Mouse (Mus musculus) mouse trophoblast stem cell (cell line): ENCODE measurements around the gene Fryl.

Source experiments
- in situ Hi-C, 2 experiments: fragments of 300-500 bp; cut with MseI, MboI; formaldehyde crosslinking; loops; 2 replicates in 1 of 2; 3 replicates in 1 of 2; pipeline ENCODE4 v1.15.1; 2025

The Fryl gene

GRCm38 (mm10) chr5:73194083-73194570, 62.3 kb downstream of the Fryl start:
- in situ Hi-C loops, result no loop called here

- in situ Hi-C loops, result no loop called here
Measured at GRCm38 (mm10) chr5:73193627-73194026, 62.8 kb downstream of the Fryl start.

GRCm38 (mm10) chr5:73192870-73193576, 63.4 kb downstream of the Fryl start:
- in situ Hi-C loops, result no loop called here

- in situ Hi-C loops, result no loop called here
Measured at GRCm38 (mm10) chr5:73191765-73192164, 64.7 kb downstream of the Fryl start.

GRCm38 (mm10) chr5:73190164-73190563, 66.3 kb downstream of the Fryl start:
- in situ Hi-C loops, result no loop called here

- in situ Hi-C loops, result no loop called here
Measured at GRCm38 (mm10) chr5:73189443-73190160, 66.8 kb downstream of the Fryl start.

GRCm38 (mm10) chr5:73188576-73188975, 67.8 kb downstream of the Fryl start:
- in situ Hi-C loops, result no loop called here

GRCm38 (mm10) chr5:73188164-73188563, 68.3 kb downstream of the Fryl start:
- in situ Hi-C loops, result no loop called here

- in situ Hi-C loops, result no loop called here
Measured at GRCm38 (mm10) chr5:73186912-73187311, 69.5 kb downstream of the Fryl start.

GRCm38 (mm10) chr5:73185424-73185823, 71.0 kb downstream of the Fryl start:
- in situ Hi-C loops, result no loop called here

GRCm38 (mm10) chr5:73182701-73183447, 73.5 kb downstream of the Fryl start:
- in situ Hi-C loops, result no loop called here

- in situ Hi-C loops, result no loop called here
Measured at GRCm38 (mm10) chr5:73182191-73182590, 74.2 kb downstream of the Fryl start.

GRCm38 (mm10) chr5:73176294-73176693, 80.1 kb downstream of the Fryl start:
- in situ Hi-C loops, result no loop called here

GRCm38 (mm10) chr5:73175377-73176147, 80.9 kb downstream of the Fryl start:
- in situ Hi-C loops, result no loop called here

- in situ Hi-C loops, result no loop called here
Measured at GRCm38 (mm10) chr5:73171876-73172480, 84.4 kb downstream of the Fryl start.

- in situ Hi-C loops, result no loop called here
Measured at GRCm38 (mm10) chr5:73171203-73171602, 85.2 kb downstream of the Fryl start.

- in situ Hi-C loops, result no loop called here
Measured at GRCm38 (mm10) chr5:73168769-73169272, 87.6 kb downstream of the Fryl start.

- in situ Hi-C loops, result no loop called here
Measured at GRCm38 (mm10) chr5:73167976-73168768, 88.2 kb downstream of the Fryl start.

GRCm38 (mm10) chr5:73163970-73164369, 92.4 kb downstream of the Fryl start:
- in situ Hi-C loops, result no loop called here

GRCm38 (mm10) chr5:73162492-73162891, 93.9 kb downstream of the Fryl start:
- in situ Hi-C loops, result no loop called here
